Mouse (Mus musculus) CH12.LX (cell line): ENCODE data around the gene Adamts3. TPM values are rescaled to one million over a fixed set of nuclear protein-coding genes. Genes with fewer than 3 reads are reported as not detected.
A peak's percentile ranks its signal among the peaks of the same experiment; 100 is the strongest.

Experiments
- DNase-seq: peaks from one replicate; pipeline ENCODE4 v3.0.0-alpha.2; 2013; ENCODE audit errors: extremely low read depth
- H3K27ac ChIP-seq: 2 replicates; pipeline ENCODE4 v1.5.1; 2012; ENCODE audit warnings: low read depth, mild to moderate bottlenecking, control low read depth, moderate library complexity; ENCODE audit not compliant: insufficient read depth
- H3K27me3 ChIP-seq: replicated peaks from 2 replicates; pipeline ENCODE3; 2012; ENCODE audit warnings: inconsistent platforms
- H3K36me3 ChIP-seq, 2 experiments: replicated peaks in 1 of 2; 2 replicates each; pipeline versions ENCODE3 to v1.6.1; 2012; ENCODE audit warnings: inconsistent platforms in 1 of 2, low read length in 1 of 2, mild to moderate bottlenecking in 1 of 2, mixed read lengths in 1 of 2, moderate library complexity in 1 of 2; ENCODE audit not compliant: control insufficient read depth in 1 of 2, insufficient read depth in 1 of 2
- H3K4me1 ChIP-seq, 2 experiments: 2 replicates each; pipeline ENCODE4 v1.6.1; 2012; ENCODE audit warnings: inconsistent platforms in 1 of 2, moderate library complexity in 1 of 2; ENCODE audit not compliant: insufficient read depth in 2 of 2, control insufficient read depth in 1 of 2
- H3K4me2 ChIP-seq: 2 replicates; pipeline ENCODE4 v1.6.1; 2012; ENCODE audit warnings: low read depth, mild to moderate bottlenecking, control low read depth; ENCODE audit not compliant: poor library complexity, insufficient read depth, severe bottlenecking
- H3K4me3 ChIP-seq, 3 experiments: fragments of 150-350 bp in 1 of 3; sonication (generic) in 1 of 3; replicated peaks in 1 of 3; 2 replicates each; pipeline versions ENCODE3 to v1.5.1; 2011 to 2012; ENCODE audit warnings: low read depth in 2 of 3, low read length in 2 of 3, mild to moderate bottlenecking in 2 of 3, moderate library complexity in 2 of 3, control low read depth in 1 of 3, improper control_type of control experiment in 1 of 3, inconsistent platforms in 1 of 3, mixed read lengths in 1 of 3; ENCODE audit not compliant: poor library complexity in 1 of 3
- H3K79me2 ChIP-seq: replicated peaks from 2 replicates; pipeline ENCODE4 v1.6.1; 2012; ENCODE audit warnings: mild to moderate bottlenecking, moderate library complexity; ENCODE audit not compliant: control insufficient read depth, poor library complexity, insufficient read depth, severe bottlenecking; ENCODE audit errors: extremely low read depth
- H3K9ac ChIP-seq: 2 replicates; pipeline ENCODE4 v1.6.1; 2012; ENCODE audit warnings: low read depth, mild to moderate bottlenecking, control low read depth, moderate library complexity; ENCODE audit not compliant: insufficient read depth
- H3K9me3 ChIP-seq: replicated peaks from 2 replicates; pipeline ENCODE3; 2012; ENCODE audit warnings: low read length, inconsistent platforms, mixed read lengths
- CTCF ChIP-seq, 2 experiments: IDR thresholded peaks in 1 of 2; conservative IDR thresholded peaks in 1 of 2; 2 replicates each; pipeline ENCODE4 v1.5.1; 2011 to 2012; ENCODE audit warnings: low read depth in 2 of 2, low read length in 2 of 2, improper control_type of control experiment in 1 of 2, inconsistent platforms in 1 of 2, mild to moderate bottlenecking in 1 of 2, moderate library complexity in 1 of 2
- E2F4 ChIP-seq: IDR thresholded peaks from 2 replicates; pipeline ENCODE4 v1.6.1; 2011; ENCODE audit warnings: low read depth, low read length, improper control_type of control experiment; ENCODE audit not compliant: insufficient replicate concordance
- ELF1 ChIP-seq: IDR thresholded peaks from 2 replicates; pipeline ENCODE4 v1.6.1; 2014; ENCODE audit warnings: low read depth, mild to moderate bottlenecking, inconsistent platforms, low read length, improper control_type of control experiment
- EP300 ChIP-seq: IDR thresholded peaks from 2 replicates; pipeline ENCODE4 v1.6.1; 2011; ENCODE audit warnings: low read length, improper control_type of control experiment
- ETS1 ChIP-seq: conservative IDR thresholded peaks from 2 replicates; pipeline ENCODE4 v1.6.1; 2012; ENCODE audit warnings: low read depth, mild to moderate bottlenecking, inconsistent platforms, low read length, improper control_type of control experiment, moderate library complexity
- GABPA ChIP-seq: IDR thresholded peaks from 2 replicates; pipeline ENCODE4 v1.6.1; 2012; ENCODE audit warnings: low read depth, low read length, improper control_type of control experiment, inconsistent platforms; ENCODE audit not compliant: insufficient replicate concordance
- HCFC1 ChIP-seq: IDR thresholded peaks from 2 replicates; pipeline ENCODE4 v1.6.1; 2012; ENCODE audit warnings: low read depth, mild to moderate bottlenecking, inconsistent platforms, low read length, improper control_type of control experiment
- JUND ChIP-seq: conservative IDR thresholded peaks from 2 replicates; pipeline ENCODE4 v1.6.1; 2011; ENCODE audit warnings: low read depth, low read length, improper control_type of control experiment
- MAX ChIP-seq: IDR thresholded peaks from 2 replicates; pipeline ENCODE4 v1.6.1; 2011; ENCODE audit warnings: low read length, improper control_type of control experiment
- MAZ ChIP-seq: IDR thresholded peaks from 2 replicates; pipeline ENCODE4 v1.6.1; 2012; ENCODE audit warnings: low read depth, mild to moderate bottlenecking, inconsistent platforms, low read length, improper control_type of control experiment, moderate library complexity
- MXI1 ChIP-seq: IDR thresholded peaks from 2 replicates; pipeline ENCODE4 v1.6.1; 2011; ENCODE audit warnings: mild to moderate bottlenecking, low read depth, low read length, improper control_type of control experiment
- MYC ChIP-seq: IDR thresholded peaks from 2 replicates; pipeline ENCODE4 v1.6.1; 2011; ENCODE audit warnings: low read depth, mild to moderate bottlenecking, improper control_type of control experiment, low read length
- NELFE ChIP-seq: IDR thresholded peaks from 2 replicates; pipeline ENCODE4 v1.6.1; 2011; ENCODE audit warnings: low read depth, low read length, improper control_type of control experiment
- NRF1 ChIP-seq: IDR thresholded peaks from 2 replicates; pipeline ENCODE4 v1.6.1; 2014; ENCODE audit warnings: low read depth, mild to moderate bottlenecking, inconsistent platforms, low read length, improper control_type of control experiment, moderate library complexity
- POLR2A ChIP-seq: IDR thresholded peaks from 2 replicates; pipeline ENCODE4 v1.6.1; 2011; ENCODE audit warnings: low read depth, mild to moderate bottlenecking, improper control_type of control experiment, low read length
- RAD21 ChIP-seq: IDR thresholded peaks from 2 replicates; pipeline ENCODE4 v1.6.1; 2011; ENCODE audit warnings: low read depth, mild to moderate bottlenecking, low read length, improper control_type of control experiment, moderate library complexity
- RCOR1 ChIP-seq: conservative IDR thresholded peaks from 2 replicates; pipeline ENCODE4 v1.6.1; 2012; ENCODE audit warnings: low read depth, mild to moderate bottlenecking, inconsistent platforms, low read length, improper control_type of control experiment
- SMC3 ChIP-seq: IDR thresholded peaks from 2 replicates; pipeline ENCODE4 v1.6.1; 2011; ENCODE audit warnings: low read depth, low read length, improper control_type of control experiment
- UBTF ChIP-seq: IDR thresholded peaks from 2 replicates; pipeline ENCODE4 v1.6.1; 2012; ENCODE audit warnings: low read depth, mild to moderate bottlenecking, inconsistent platforms, low read length, improper control_type of control experiment, moderate library complexity
- ZC3H11A ChIP-seq: IDR thresholded peaks from 2 replicates; pipeline ENCODE4 v1.6.1; 2012; ENCODE audit warnings: low read depth, mild to moderate bottlenecking, inconsistent platforms, low read length, improper control_type of control experiment
- ZKSCAN1 ChIP-seq: IDR thresholded peaks from 2 replicates; pipeline ENCODE4 v1.6.1; 2012; ENCODE audit warnings: low read depth, inconsistent platforms, low read length, improper control_type of control experiment, borderline replicate concordance
- dilution Hi-C: fragments of 300-500 bp; cut with MboI; formaldehyde crosslinking; loops from 2 replicates; pipeline ENCODE4 v1.14.3; 2020; ENCODE audit warnings: low sequenced_read_pairs; ENCODE audit not compliant: extremely low pct_unique_long_range_greater_than_20kb, extremely low pct_ligation_motif_present
- in situ Hi-C: fragments of 300-500 bp; cut with MboI; formaldehyde crosslinking; loops from 3 replicates; pipeline ENCODE4 v1.14.3; 2019; ENCODE audit warnings: low sequenced_read_pairs, low pct_ligation_motif_present, low pct_unique_long_range_greater_than_20kb, mixed read lengths
- polyA plus RNA-seq: library from polyadenylated mRNA; unstranded; fragments of >175 nt; gene quantifications from 2 replicates; pipeline ENCODE4 v1.2.1, GENCODE M21; 2012; ENCODE audit warnings: low read depth; ENCODE audit not compliant: insufficient read length
- total RNA-seq, 2 experiments: library from RNA; depleted of rRNA; stranded (reverse); fragments of 300-350 nt in 1 of 2; fragments of >200 nt in 1 of 2; gene quantifications; 2 replicates each; pipeline ENCODE4 v1.2.3; 2012 to 2014

Gene Adamts3
- total and polyA plus RNA-seq, 3 experiments = not detected

DNA sequence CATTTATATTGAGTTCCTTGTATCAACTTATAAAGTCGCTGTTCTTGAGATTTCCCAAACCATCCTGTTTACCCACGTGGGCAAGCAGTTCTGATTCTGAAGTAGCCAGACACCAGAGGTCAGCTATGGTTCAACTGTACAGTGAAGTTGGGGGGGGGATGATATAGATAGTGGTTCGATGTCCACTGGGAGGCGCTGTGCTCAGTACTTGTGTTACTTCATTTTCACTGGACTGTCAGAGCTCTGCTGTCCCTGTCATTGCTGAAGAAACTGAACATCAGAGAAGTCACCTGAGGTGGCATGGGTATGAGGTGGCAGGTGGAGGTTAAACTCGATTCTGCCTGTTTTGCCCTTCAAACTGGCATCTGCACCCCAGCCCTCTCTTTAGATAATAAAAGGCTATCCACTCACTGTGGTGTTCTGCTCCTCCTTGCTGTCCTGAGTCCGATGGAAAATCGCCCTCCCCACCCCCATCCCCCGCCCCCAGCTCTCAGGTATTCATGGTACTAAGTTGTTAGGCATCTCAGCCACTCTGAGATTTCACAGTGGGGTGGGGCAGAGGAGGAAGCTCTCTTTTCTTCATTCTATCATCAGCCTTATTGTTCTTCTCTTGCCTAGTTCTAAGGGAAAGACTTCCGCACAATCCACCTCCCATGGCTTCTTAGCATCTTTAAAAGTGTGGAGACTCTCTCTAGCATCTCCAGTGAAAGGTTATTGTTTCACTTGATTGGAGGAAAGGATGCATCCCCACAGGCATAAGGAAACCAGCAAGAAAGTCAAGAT is 208.9 kb downstream of the Adamts3 start:
- H3K36me3 ChIP-seq = no peaks in the 10 kb centered on the region
- no peaks in the 10 kb centered on the region for H3K79me2 ChIP-seq
- DNase-seq = peak; percentile 2
- no peak overlapping the region for H3K27ac ChIP-seq
- H3K4me3 ChIP-seq = no peak overlapping the region
- dilution Hi-C loops (no loop called here), in situ Hi-C loops (no loop called here)
- no peaks in the 10 kb centered on the region for H3K4me1 ChIP-seq
- TF ChIP-seq ZKSCAN1 = no peak
- peak in 1 of 2 experiments; percentile 11; a peak in 1 of 4 replicates for TF ChIP-seq CTCF (conservative IDR thresholded peaks at IDR 0.05 in 1 of 2, IDR thresholded peaks at IDR 0.05 in 1 of 2; ENCODE audit: low read depth in 2 of 2, low read length in 2 of 2)
- H3K27me3 ChIP-seq = no peaks in the 10 kb centered on the region
- no peak overlapping the region for H3K9ac ChIP-seq
- no peak overlapping the region for H3K4me2 ChIP-seq
- peaks cover 14% of the 10 kb centered on the region for H3K9me3 ChIP-seq

GRCm38 (mm10) chr5:89672950-89673349 is 210.2 kb downstream of the Adamts3 start:
- H3K4me2 ChIP-seq = no peak overlapping the region
- dilution Hi-C loops = no loop called here
- H3K9me3 ChIP-seq = peaks cover 14% of the 10 kb centered on the region
- no peak for DNase-seq
- no peaks in the 10 kb centered on the region for H3K36me3 ChIP-seq
- H3K79me2 ChIP-seq = no peaks in the 10 kb centered on the region
- no peak overlapping the region for H3K4me3 ChIP-seq
- no peak overlapping the region for H3K9ac ChIP-seq
- TF ChIP-seq JUND (no peak), MAX (no peak), RAD21 (no peak), HCFC1 (no peak), EP300 (no peak), POLR2A (no peak), SMC3 (no peak), NELFE (no peak), MXI1 (no peak), ELF1 (no peak), RCOR1 (no peak), ZKSCAN1 (no peak), ZC3H11A (no peak), MAZ (no peak), GABPA (no peak), UBTF (no peak), ETS1 (no peak), NRF1 (no peak), MYC (no peak), E2F4 (no peak)
- H3K27me3 ChIP-seq = no peaks in the 10 kb centered on the region
- H3K4me1 ChIP-seq = no peaks in the 10 kb centered on the region
- in situ Hi-C loops = no loop called here
- H3K27ac ChIP-seq = no peak overlapping the region
